Mouse (Mus musculus): ENCODE measurements around the gene F930015N05Rik. TPM values are rescaled to one million over a fixed set of nuclear protein-coding genes. Genes with fewer than 3 reads are reported as not detected.

Gene F930015N05Rik
- polyA plus RNA-seq, 2 experiments: 0.03 TPM; not detected in 1

GRCm38 (mm10) chr11:64461746-64462145 is 25.3 kb upstream of the F930015N05Rik start:
- Histone ChIP-seq H3K4me2 (ENCODE audit: low read depth) (no peak overlapping the region), H3K27me3 (ENCODE audit: control insufficient read depth, insufficient read depth, low read length) (no peaks in the 10 kb centered on the region), H3K4me3 (ENCODE audit: insufficient read depth in 1 of 2, low read depth in 2 of 2, low read length in 2 of 2) (no peak overlapping the region), H3K9me3 (ENCODE audit: control insufficient read depth, low read length) (no peaks in the 10 kb centered on the region), H3K27ac (no peak overlapping the region), H3K4me1 (replicated peaks; ENCODE audit: control insufficient read depth in 2 of 2, insufficient read depth in 2 of 2, low read length in 1 of 2) (no peaks in the 10 kb centered on the region), H3K36me3 (replicated peaks; ENCODE audit: control insufficient read depth, insufficient read depth, low read depth) (no peaks in the 10 kb centered on the region), H3K9ac (replicated peaks) (no peak overlapping the region)
- no peak for ATAC-seq (ENCODE audit: insufficient read depth)
- 33% methylated on average over 3 of the region's 3 CpGs for WGBS (ENCODE audit: insufficient replicate concordance)
- no peak for DNase-seq (ENCODE audit: low read depth in 3 of 3, low spot score in 3 of 3)
- TF ChIP-seq CTCF (IDR thresholded peaks at IDR 0.05; ENCODE audit: low read depth): no peak
- no peak for TF ChIP-seq EP300 (IDR thresholded peaks at IDR 0.05; ENCODE audit: low read depth)

GRCm38 (mm10) chr11:64448586-64449315 is 12.3 kb upstream of the F930015N05Rik start:
- Histone ChIP-seq H3K9me3 (ENCODE audit: control insufficient read depth, low read length) (no peaks in the 10 kb centered on the region), H3K4me3 (ENCODE audit: insufficient read depth in 1 of 2, low read depth in 2 of 2, low read length in 2 of 2) (no peak overlapping the region), H3K4me1 (replicated peaks; ENCODE audit: control insufficient read depth in 2 of 2, insufficient read depth in 2 of 2, low read length in 1 of 2) (no peaks in the 10 kb centered on the region), H3K4me2 (ENCODE audit: low read depth) (no peak overlapping the region), H3K27me3 (ENCODE audit: control insufficient read depth, insufficient read depth, low read length) (no peaks in the 10 kb centered on the region), H3K27ac (no peak overlapping the region), H3K9ac (replicated peaks) (no peak overlapping the region), H3K36me3 (replicated peaks; ENCODE audit: control insufficient read depth, insufficient read depth, low read depth) (no peaks in the 10 kb centered on the region)
- DNase-seq (ENCODE audit: low read depth in 3 of 3, low spot score in 3 of 3): no peak
- TF ChIP-seq EP300 (IDR thresholded peaks at IDR 0.05; ENCODE audit: low read depth): no peak
- no peak for TF ChIP-seq CTCF (IDR thresholded peaks at IDR 0.05; ENCODE audit: low read depth)
- no peak for ATAC-seq (ENCODE audit: insufficient read depth)
- WGBS (ENCODE audit: insufficient replicate concordance): 64% methylated on average over 9 of the region's 9 CpGs

- 29% methylated on average over 1 of the region's 1 CpGs for WGBS (ENCODE audit: insufficient replicate concordance)
- Histone ChIP-seq H3K9me3 (ENCODE audit: control insufficient read depth, low read length) (no peaks in the 10 kb centered on the region), H3K4me2 (ENCODE audit: low read depth) (no peak overlapping the region), H3K27ac (no peak overlapping the region), H3K36me3 (replicated peaks; ENCODE audit: control insufficient read depth, insufficient read depth, low read depth) (no peaks in the 10 kb centered on the region), H3K9ac (replicated peaks) (no peak overlapping the region), H3K4me3 (ENCODE audit: insufficient read depth in 1 of 2, low read depth in 2 of 2, low read length in 2 of 2) (no peak overlapping the region), H3K27me3 (ENCODE audit: control insufficient read depth, insufficient read depth, low read length) (no peaks in the 10 kb centered on the region), H3K4me1 (replicated peaks; ENCODE audit: control insufficient read depth in 2 of 2, insufficient read depth in 2 of 2, low read length in 1 of 2) (no peaks in the 10 kb centered on the region)
- ATAC-seq (ENCODE audit: insufficient read depth) (no peak), DNase-seq (ENCODE audit: low read depth in 3 of 3, low spot score in 3 of 3) (no peak)
- no peak for TF ChIP-seq EP300 (IDR thresholded peaks at IDR 0.05; ENCODE audit: low read depth)
- TF ChIP-seq CTCF (IDR thresholded peaks at IDR 0.05; ENCODE audit: low read depth): no peak
Measured at GRCm38 (mm10) chr11:64445227-64445626, 8.8 kb upstream of the F930015N05Rik start.

GRCm38 (mm10) chr11:64442701-64443100 is 6.2 kb upstream of the F930015N05Rik start:
- TF ChIP-seq CTCF (IDR thresholded peaks at IDR 0.05; ENCODE audit: low read depth): no peak
- no peak for TF ChIP-seq EP300 (IDR thresholded peaks at IDR 0.05; ENCODE audit: low read depth)
- DNase-seq (ENCODE audit: low read depth in 3 of 3, low spot score in 3 of 3) (no peak), ATAC-seq (ENCODE audit: insufficient read depth) (no peak)
- Histone ChIP-seq H3K4me3 (ENCODE audit: insufficient read depth in 1 of 2, low read depth in 2 of 2, low read length in 2 of 2) (no peak overlapping the region), H3K9ac (replicated peaks) (no peak overlapping the region), H3K27me3 (ENCODE audit: control insufficient read depth, insufficient read depth, low read length) (peaks cover 3% of the 10 kb centered on the region), H3K9me3 (ENCODE audit: control insufficient read depth, low read length) (no peaks in the 10 kb centered on the region), H3K4me1 (replicated peaks; ENCODE audit: control insufficient read depth in 2 of 2, insufficient read depth in 2 of 2, low read length in 1 of 2) (no peaks in the 10 kb centered on the region), H3K4me2 (ENCODE audit: low read depth) (no peak overlapping the region), H3K36me3 (replicated peaks; ENCODE audit: control insufficient read depth, insufficient read depth, low read depth) (no peaks in the 10 kb centered on the region), H3K27ac (no peak overlapping the region)
- WGBS (ENCODE audit: insufficient replicate concordance): 24% methylated on average over 3 of the region's 3 CpGs

- Histone ChIP-seq H3K4me3 (ENCODE audit: insufficient read depth in 1 of 2, low read depth in 2 of 2, low read length in 2 of 2) (no peak overlapping the region), H3K27me3 (ENCODE audit: control insufficient read depth, insufficient read depth, low read length) (peaks cover 8% of the 10 kb centered on the region), H3K9me3 (ENCODE audit: control insufficient read depth, low read length) (no peaks in the 10 kb centered on the region), H3K27ac (no peak overlapping the region), H3K4me1 (replicated peaks; ENCODE audit: control insufficient read depth in 2 of 2, insufficient read depth in 2 of 2, low read length in 1 of 2) (no peaks in the 10 kb centered on the region), H3K4me2 (ENCODE audit: low read depth) (no peak overlapping the region), H3K9ac (replicated peaks) (no peak overlapping the region), H3K36me3 (replicated peaks; ENCODE audit: control insufficient read depth, insufficient read depth, low read depth) (no peaks in the 10 kb centered on the region)
- peak in 1 of 3 experiments; percentile 2 for DNase-seq (ENCODE audit: low read depth in 3 of 3, low spot score in 3 of 3)
- WGBS (ENCODE audit: insufficient replicate concordance): 33% methylated on average over 8 of the region's 8 CpGs
- TF ChIP-seq CTCF (IDR thresholded peaks at IDR 0.05; ENCODE audit: low read depth): peak; percentile 51; the same call in 1 of the 2 replicates
- TF ChIP-seq EP300 (IDR thresholded peaks at IDR 0.05; ENCODE audit: low read depth): no peak
- no peak for ATAC-seq (ENCODE audit: insufficient read depth)
Measured at GRCm38 (mm10) chr11:64442119-64442518, 5.7 kb upstream of the F930015N05Rik start.

Measured in liver, embryonic 14.5 days (tissue).